Mouse (Mus musculus): Measurements from ENCODE around the gene Slc12a3. TPM values are rescaled to one million over a fixed set of nuclear protein-coding genes. Genes with fewer than 3 reads are reported as not detected.

Gene Slc12a3
- polyA plus RNA-seq, 1 experiment: not detected

- Histone ChIP-seq H3K9me3 (ENCODE audit: control insufficient read depth, low read length) (no peaks in the 10 kb centered on the region), H3K4me3 (replicated peaks) (peak overlapping the region; percentile 83), H3K27me3 (ENCODE audit: control insufficient read depth) (no peaks in the 10 kb centered on the region), H3K36me3 (ENCODE audit: control insufficient read depth) (peaks cover 50% of the 10 kb centered on the region), H3K4me1 (ENCODE audit: control insufficient read depth) (peaks cover 46% of the 10 kb centered on the region)
- no peak for TF ChIP-seq GATA1 (IDR thresholded peaks at IDR 0.05; ENCODE audit: low read length)
- TF ChIP-seq TAL1 (IDR thresholded peaks at IDR 0.05; ENCODE audit: low read length): no peak
These were observed 58.8 kb downstream of the Slc12a3 start for GRCm38 (mm10) chr8:94387785-94388184.

- no peaks in the 10 kb centered on the region for H3K27me3 ChIP-seq (ENCODE audit: control insufficient read depth)
- H3K36me3 ChIP-seq (ENCODE audit: control insufficient read depth): peaks cover 68% of the 10 kb centered on the region
- no peak for TF ChIP-seq TAL1 (IDR thresholded peaks at IDR 0.05; ENCODE audit: low read length)
- TF ChIP-seq GATA1 (IDR thresholded peaks at IDR 0.05; ENCODE audit: low read length): no peak
- no peak overlapping the region for H3K4me3 ChIP-seq (replicated peaks)
- H3K9me3 ChIP-seq (ENCODE audit: control insufficient read depth, low read length): no peaks in the 10 kb centered on the region
- peaks cover 32% of the 10 kb centered on the region for H3K4me1 ChIP-seq (ENCODE audit: control insufficient read depth)
These were observed 60.5 kb downstream of the Slc12a3 start for GRCm38 (mm10) chr8:94389531-94389930.

DNA sequence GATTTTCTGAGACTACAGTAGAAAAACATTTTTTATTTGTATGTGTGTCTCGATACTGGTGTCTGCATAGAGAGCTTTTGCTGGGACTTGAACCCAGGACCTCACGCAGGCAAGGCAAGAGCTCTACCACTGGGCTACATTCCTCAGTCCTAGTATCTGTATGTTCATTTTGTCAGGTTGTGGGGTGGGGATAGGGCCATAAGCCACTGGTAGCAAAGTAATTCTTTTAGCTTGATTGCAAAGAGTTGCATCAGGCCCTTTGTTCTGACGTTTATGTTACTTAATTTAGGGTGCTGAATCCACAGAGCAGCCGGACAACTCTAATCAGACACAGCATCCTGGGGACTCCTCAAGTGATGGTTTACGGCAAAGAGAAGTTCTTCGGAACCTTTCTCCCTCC, 61.4 kb downstream of the Slc12a3 start:
- Histone ChIP-seq H3K4me3 (replicated peaks) (no peak overlapping the region), H3K27me3 (ENCODE audit: control insufficient read depth) (no peaks in the 10 kb centered on the region), H3K36me3 (ENCODE audit: control insufficient read depth) (peaks cover 77% of the 10 kb centered on the region), H3K9me3 (ENCODE audit: control insufficient read depth, low read length) (no peaks in the 10 kb centered on the region), H3K4me1 (ENCODE audit: control insufficient read depth) (peaks cover 23% of the 10 kb centered on the region)
- TF ChIP-seq TAL1 (IDR thresholded peaks at IDR 0.05; ENCODE audit: low read length) (no peak), GATA1 (IDR thresholded peaks at IDR 0.05; ENCODE audit: low read length) (no peak)

DNA sequence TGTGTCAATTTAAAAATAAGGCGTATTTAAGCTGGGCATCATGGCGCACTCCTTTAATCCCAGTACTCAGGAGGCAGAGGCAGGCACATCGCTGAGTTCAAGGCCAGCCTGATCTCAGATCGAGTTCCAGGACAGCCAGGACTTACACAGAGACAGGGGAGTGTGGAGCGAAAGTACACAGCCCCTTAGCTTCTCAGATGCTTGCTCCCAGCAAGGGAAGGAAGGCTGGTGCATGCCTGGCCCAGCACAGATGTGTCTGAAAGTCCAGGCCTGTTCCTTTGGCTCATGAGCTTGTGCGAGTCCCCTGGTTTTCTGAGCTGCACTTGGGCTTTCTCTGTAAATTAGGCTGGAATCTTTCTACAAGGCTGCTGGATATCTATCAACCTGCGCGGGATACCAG, 61.9 kb downstream of the Slc12a3 start:
- no peaks in the 10 kb centered on the region for H3K27me3 ChIP-seq (ENCODE audit: control insufficient read depth)
- peaks cover 19% of the 10 kb centered on the region for H3K4me1 ChIP-seq (ENCODE audit: control insufficient read depth)
- H3K36me3 ChIP-seq (ENCODE audit: control insufficient read depth): peaks cover 82% of the 10 kb centered on the region
- TF ChIP-seq GATA1 (IDR thresholded peaks at IDR 0.05; ENCODE audit: low read length) (no peak), TAL1 (IDR thresholded peaks at IDR 0.05; ENCODE audit: low read length) (no peak)
- H3K9me3 ChIP-seq (ENCODE audit: control insufficient read depth, low read length): no peaks in the 10 kb centered on the region
- no peak overlapping the region for H3K4me3 ChIP-seq (replicated peaks)

GRCm38 (mm10) chr8:94392147-94392546, 63.1 kb downstream of the Slc12a3 start:
- Histone ChIP-seq H3K4me1 (ENCODE audit: control insufficient read depth) (peaks cover 18% of the 10 kb centered on the region), H3K9me3 (ENCODE audit: control insufficient read depth, low read length) (no peaks in the 10 kb centered on the region), H3K4me3 (replicated peaks) (no peak overlapping the region), H3K36me3 (ENCODE audit: control insufficient read depth) (peaks cover 94% of the 10 kb centered on the region), H3K27me3 (ENCODE audit: control insufficient read depth) (no peaks in the 10 kb centered on the region)
- TF ChIP-seq GATA1 (IDR thresholded peaks at IDR 0.05; ENCODE audit: low read length) (no peak), TAL1 (IDR thresholded peaks at IDR 0.05; ENCODE audit: low read length) (no peak)

- peaks cover 17% of the 10 kb centered on the region for H3K4me1 ChIP-seq (ENCODE audit: control insufficient read depth)
- no peak for TF ChIP-seq GATA1 (IDR thresholded peaks at IDR 0.05; ENCODE audit: low read length)
- TF ChIP-seq TAL1 (IDR thresholded peaks at IDR 0.05; ENCODE audit: low read length): no peak
- H3K36me3 ChIP-seq (ENCODE audit: control insufficient read depth): peaks cover 99% of the 10 kb centered on the region
- no peak overlapping the region for H3K4me3 ChIP-seq (replicated peaks)
- no peaks in the 10 kb centered on the region for H3K9me3 ChIP-seq (ENCODE audit: control insufficient read depth, low read length)
- no peaks in the 10 kb centered on the region for H3K27me3 ChIP-seq (ENCODE audit: control insufficient read depth)
These were observed 63.6 kb downstream of the Slc12a3 start for GRCm38 (mm10) chr8:94392648-94393047.

DNA sequence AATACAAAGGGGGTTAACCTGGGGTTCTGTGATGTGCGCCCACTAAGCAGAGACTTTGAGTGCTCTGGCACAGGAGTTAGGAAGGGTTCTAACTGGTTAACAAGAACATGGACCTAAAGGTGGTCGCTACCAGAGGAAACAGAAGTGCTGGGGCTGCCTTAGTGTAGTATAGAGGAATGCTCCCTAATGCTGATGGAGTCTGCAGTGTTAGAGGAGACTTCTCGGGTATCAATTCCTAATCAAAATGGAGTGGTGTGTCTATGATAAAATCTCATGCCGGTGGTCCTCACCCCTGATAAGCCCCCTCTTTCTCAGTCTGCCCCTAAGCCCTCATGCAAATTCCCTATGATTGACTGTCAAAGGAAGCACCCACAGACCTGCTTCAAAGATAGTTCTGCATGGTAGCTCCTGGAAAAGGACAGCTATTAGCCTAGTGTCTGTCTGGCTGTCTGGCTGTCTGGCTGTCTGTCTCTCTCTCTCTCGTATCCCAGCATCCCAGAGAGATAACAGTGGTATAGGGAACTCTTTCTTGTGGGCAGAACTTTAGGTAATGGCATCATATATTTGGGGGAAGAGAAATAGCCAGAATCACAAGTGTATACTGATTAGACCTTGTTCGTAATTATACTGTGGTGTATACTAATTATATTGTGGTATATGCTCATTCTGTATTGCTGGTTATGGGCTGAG, 67.0 kb downstream of the Slc12a3 start:
- Histone ChIP-seq H3K36me3 (ENCODE audit: control insufficient read depth) (peaks cover 90% of the 10 kb centered on the region), H3K27me3 (ENCODE audit: control insufficient read depth) (no peaks in the 10 kb centered on the region), H3K9me3 (ENCODE audit: control insufficient read depth, low read length) (no peaks in the 10 kb centered on the region), H3K4me1 (ENCODE audit: control insufficient read depth) (peaks cover 2% of the 10 kb centered on the region; the same call in 1 of the 2 replicates), H3K4me3 (replicated peaks) (no peak overlapping the region)
- no peak for TF ChIP-seq GATA1 (IDR thresholded peaks at IDR 0.05; ENCODE audit: low read length)
- TF ChIP-seq TAL1 (IDR thresholded peaks at IDR 0.05; ENCODE audit: low read length): no peak

DNA sequence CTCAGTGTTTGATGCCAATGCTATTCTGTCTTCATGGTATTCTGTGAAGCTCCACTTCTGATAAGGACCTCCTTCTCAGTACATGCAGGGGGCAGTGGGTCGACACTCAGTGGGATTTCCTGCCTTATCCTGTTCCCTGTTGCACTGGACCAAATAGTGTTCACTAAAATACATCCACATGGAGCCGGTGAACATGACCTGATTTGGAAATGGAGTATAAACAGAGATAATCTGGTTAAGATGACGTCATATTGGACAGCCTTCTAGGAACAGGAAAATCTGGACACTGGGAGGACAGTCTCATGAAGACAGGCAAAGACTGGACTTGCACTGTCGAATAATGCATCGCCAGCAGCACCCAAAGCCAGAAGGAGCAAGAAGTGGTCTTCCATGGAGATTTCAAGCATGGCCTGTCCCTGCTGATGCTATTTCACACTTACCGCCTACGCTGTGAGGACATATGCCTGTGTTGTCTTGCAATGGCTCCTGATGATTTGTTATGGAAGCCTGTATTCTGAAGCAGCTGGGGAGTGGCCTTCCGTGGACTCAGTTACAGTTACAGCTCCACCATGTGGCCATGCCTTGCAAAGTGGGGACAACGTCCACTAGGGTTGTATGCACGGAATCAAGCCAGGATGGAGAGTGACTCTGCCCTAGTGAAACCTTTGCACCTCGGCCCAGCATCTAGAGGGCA, 68.1 kb downstream of the Slc12a3 start:
- Histone ChIP-seq H3K36me3 (ENCODE audit: control insufficient read depth) (peaks cover 79% of the 10 kb centered on the region), H3K4me1 (ENCODE audit: control insufficient read depth) (no peaks in the 10 kb centered on the region), H3K27me3 (ENCODE audit: control insufficient read depth) (no peaks in the 10 kb centered on the region), H3K9me3 (ENCODE audit: control insufficient read depth, low read length) (no peaks in the 10 kb centered on the region), H3K4me3 (replicated peaks) (no peak overlapping the region)
- no peak for TF ChIP-seq TAL1 (IDR thresholded peaks at IDR 0.05; ENCODE audit: low read length)
- no peak for TF ChIP-seq GATA1 (IDR thresholded peaks at IDR 0.05; ENCODE audit: low read length)

DNA sequence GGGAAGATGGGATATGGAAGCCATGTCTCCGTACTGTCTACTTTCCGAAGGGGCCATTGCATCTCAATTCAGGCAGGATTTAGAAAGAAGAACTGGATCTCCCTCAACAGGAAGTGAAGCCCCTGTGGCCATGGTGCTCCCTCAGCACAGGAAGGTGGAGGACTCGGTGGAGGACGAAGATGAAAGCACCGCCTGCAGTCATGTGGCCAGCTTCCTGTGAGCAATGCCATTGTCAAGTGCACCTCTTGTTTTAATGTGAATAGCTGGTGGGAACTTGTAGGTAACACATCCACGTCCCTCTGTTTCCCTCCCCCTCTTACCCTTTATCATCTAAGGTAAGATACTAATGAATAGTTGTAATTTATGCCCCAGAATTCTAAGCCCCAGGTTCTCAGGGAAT, 69.6 kb downstream of the Slc12a3 start:
- TF ChIP-seq TAL1 (IDR thresholded peaks at IDR 0.05; ENCODE audit: low read length): no peak
- TF ChIP-seq GATA1 (IDR thresholded peaks at IDR 0.05; ENCODE audit: low read length): no peak
- Histone ChIP-seq H3K4me3 (replicated peaks) (no peak overlapping the region), H3K27me3 (ENCODE audit: control insufficient read depth) (no peaks in the 10 kb centered on the region), H3K36me3 (ENCODE audit: control insufficient read depth) (peaks cover 65% of the 10 kb centered on the region), H3K9me3 (ENCODE audit: control insufficient read depth, low read length) (no peaks in the 10 kb centered on the region), H3K4me1 (ENCODE audit: control insufficient read depth) (no peaks in the 10 kb centered on the region)

Measured in erythroblast, embryonic 14.5 days (primary cell).